Mouse (Mus musculus) heart, embryonic 14.5 days (tissue): Measurements from ENCODE around the gene Nfkbie. TPM values are rescaled to one million over a fixed set of nuclear protein-coding genes. Genes with fewer than 3 reads are reported as not detected.

Experiments
- ATAC-seq: fragments of 200-750 bp; cut with Nextera tagmentation; 2 replicates; pipeline ENCODE4 v1.8.0; 2017; ENCODE audit warnings: low read depth, moderate TSS enrichment; ENCODE audit not compliant: insufficient number of reproducible peaks, insufficient read depth, low FRiP score
- H3K27ac ChIP-seq, 2 experiments: fragments of 200-500 bp in 1 of 2; fragments of 300-500 bp in 1 of 2; sonication (generic) in 1 of 2; replicated peaks in 1 of 2; 2 replicates each; pipeline ENCODE4 v1.5.1; 2012 to 2014; ENCODE audit warnings: low read depth in 2 of 2, low read length in 2 of 2, control low read depth in 1 of 2, mild to moderate bottlenecking in 1 of 2, mixed read lengths in 1 of 2; ENCODE audit not compliant: control insufficient read depth in 1 of 2, insufficient read depth in 1 of 2
- H3K27me3 ChIP-seq: fragments of 300-500 bp; sonication (generic); 2 replicates; pipeline ENCODE4 v1.6.1; 2014; ENCODE audit warnings: mild to moderate bottlenecking, low read length, control low read depth; ENCODE audit not compliant: control insufficient read depth, insufficient read depth
- H3K36me3 ChIP-seq: fragments of 300-500 bp; sonication (generic); 2 replicates; pipeline ENCODE4 v1.6.1; 2014; ENCODE audit warnings: mild to moderate bottlenecking, control low read depth, low read length, mixed read lengths; ENCODE audit not compliant: control insufficient read depth, insufficient read depth
- H3K4me1 ChIP-seq, 2 experiments: fragments of 200-500 bp in 1 of 2; fragments of 300-500 bp in 1 of 2; sonication (generic) in 1 of 2; 2 replicates each; pipeline ENCODE4 v1.6.1; 2012 to 2014; ENCODE audit warnings: low read length in 2 of 2, control low read depth in 1 of 2, mixed read lengths in 1 of 2; ENCODE audit not compliant: control insufficient read depth in 2 of 2, insufficient read depth in 2 of 2
- H3K4me2 ChIP-seq: fragments of 300-500 bp; sonication (generic); 2 replicates; pipeline ENCODE4 v1.6.1; 2014; ENCODE audit warnings: mild to moderate bottlenecking, low read length
- H3K4me3 ChIP-seq, 2 experiments: fragments of 200-500 bp in 1 of 2; fragments of 300-500 bp in 1 of 2; sonication (generic) in 1 of 2; 2 replicates each; pipeline ENCODE4 v1.5.1; 2012 to 2014; ENCODE audit warnings: low read length in 2 of 2, mild to moderate bottlenecking in 2 of 2, control low read depth in 1 of 2, low read depth in 1 of 2, moderate library complexity in 1 of 2; ENCODE audit not compliant: control insufficient read depth in 1 of 2, insufficient read depth in 1 of 2
- H3K9ac ChIP-seq: fragments of 300-500 bp; sonication (generic); 2 replicates; pipeline ENCODE4 v1.6.1; 2014; ENCODE audit warnings: mild to moderate bottlenecking, low read length
- H3K9me3 ChIP-seq: fragments of 300-500 bp; sonication (generic); 2 replicates; pipeline ENCODE4 v1.6.1; 2016; ENCODE audit warnings: low read length, control low read depth; ENCODE audit not compliant: control insufficient read depth
- WGBS: fragments of 180-500 bp; shearing (Covaris S2); extraction: QIAGEN DNeasy Blood & Tissue Kit; methylation state at CpG from one replicate; pipeline ENCODE4 v1.1.7; 2014; 5-methylcytosine and 5-hydroxymethylcytosine counted together
- polyA plus RNA-seq: library from polyadenylated mRNA; unstranded; fragments of >200 nt; fragmentation: Nextera tagmentation; extraction: Ambion mirVana; gene quantifications from 2 replicates; pipeline ENCODE4 v1.2.1, GENCODE M21; 2014

The Nfkbie gene
- polyA plus RNA-seq, 1 experiment from 2014 or later: 2.9 TPM

DNA sequence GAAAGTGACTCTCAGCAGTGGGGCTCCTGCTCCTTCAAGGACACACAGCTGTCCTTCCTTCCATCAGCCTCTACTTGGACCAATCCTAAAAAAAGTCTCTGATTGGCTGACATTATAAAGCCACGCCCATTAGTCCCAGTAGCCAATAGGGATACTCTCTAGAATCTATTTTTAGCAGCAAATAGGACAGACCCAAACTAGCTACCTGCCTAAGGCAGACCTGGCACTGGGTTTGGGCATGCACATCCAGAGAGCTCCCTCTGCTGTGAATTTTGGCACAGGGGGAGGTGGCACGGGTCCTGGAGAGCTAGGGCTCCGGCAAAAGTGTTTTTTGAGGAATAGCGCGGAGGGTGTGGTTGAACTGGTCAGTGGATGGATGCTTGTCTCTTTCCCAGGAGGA, 28.9 kb upstream of the Nfkbie start:
- Histone ChIP-seq H3K27me3 (peaks cover 41% of the 10 kb centered on the region), H3K4me3 (no peak overlapping the region), H3K9me3 (no peaks in the 10 kb centered on the region), H3K36me3 (no peaks in the 10 kb centered on the region), H3K27ac (no peak overlapping the region), H3K4me1 (peaks cover 15 to 24% of the 10 kb centered on the region in 2 experiments), H3K4me2 (0 out of 2 replicates have a peak overlapping the region, but pooled peaks have one; percentile 21), H3K9ac (no peak overlapping the region)
- 19% methylated on average over 5 of the region's 5 CpGs for WGBS
- ATAC-seq: peak; percentile 30; the same call in 1 of the 2 replicates

DNA sequence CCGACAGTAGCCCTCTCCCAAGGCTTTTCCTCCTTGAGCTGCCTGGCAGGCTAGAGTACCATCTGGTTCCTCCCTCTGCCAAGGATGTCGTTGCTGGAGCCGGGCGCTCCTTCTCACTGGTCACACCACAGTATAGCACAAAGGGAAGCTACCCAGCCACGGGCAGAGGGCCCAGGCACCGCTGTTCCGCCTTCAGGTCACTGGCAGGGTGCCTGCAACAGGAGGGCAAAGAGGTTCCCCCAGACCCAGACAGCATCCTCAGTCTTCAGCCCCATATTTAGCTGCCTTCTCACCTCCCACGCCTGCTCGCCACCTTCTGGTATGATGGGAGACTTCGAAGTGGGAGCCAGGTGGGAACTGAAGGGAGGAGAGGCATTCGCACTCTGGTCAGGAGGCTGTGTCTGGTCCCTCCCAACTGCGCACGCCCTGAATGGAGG, 25.1 kb upstream of the Nfkbie start:
- peaks cover 2 to 7% of the 10 kb centered on the region in 2 experiments; a peak in 3 of 4 replicates for H3K4me1 ChIP-seq
- no peak overlapping the region for H3K9ac ChIP-seq
- H3K4me2 ChIP-seq: no peak overlapping the region
- H3K36me3 ChIP-seq: no peaks in the 10 kb centered on the region
- no peak overlapping the region for H3K27ac ChIP-seq
- ATAC-seq: no peak
- 40% methylated on average over 13 of the region's 13 CpGs for WGBS
- peaks cover 59% of the 10 kb centered on the region for H3K27me3 ChIP-seq
- no peak overlapping the region for H3K4me3 ChIP-seq
- no peaks in the 10 kb centered on the region for H3K9me3 ChIP-seq

GRCm38 (mm10) chr17:45532896-45533295, 22.6 kb upstream of the Nfkbie start:
- no peak overlapping the region for H3K4me2 ChIP-seq
- no peaks in the 10 kb centered on the region for H3K4me1 ChIP-seq
- no peak overlapping the region for H3K4me3 ChIP-seq
- peaks cover 77% of the 10 kb centered on the region for H3K27me3 ChIP-seq
- H3K9me3 ChIP-seq: no peaks in the 10 kb centered on the region
- no peak overlapping the region for H3K9ac ChIP-seq
- no peak overlapping the region for H3K27ac ChIP-seq
- ATAC-seq: no peak
- H3K36me3 ChIP-seq: no peaks in the 10 kb centered on the region
- WGBS: 45% methylated on average over 15 of the region's 15 CpGs

DNA sequence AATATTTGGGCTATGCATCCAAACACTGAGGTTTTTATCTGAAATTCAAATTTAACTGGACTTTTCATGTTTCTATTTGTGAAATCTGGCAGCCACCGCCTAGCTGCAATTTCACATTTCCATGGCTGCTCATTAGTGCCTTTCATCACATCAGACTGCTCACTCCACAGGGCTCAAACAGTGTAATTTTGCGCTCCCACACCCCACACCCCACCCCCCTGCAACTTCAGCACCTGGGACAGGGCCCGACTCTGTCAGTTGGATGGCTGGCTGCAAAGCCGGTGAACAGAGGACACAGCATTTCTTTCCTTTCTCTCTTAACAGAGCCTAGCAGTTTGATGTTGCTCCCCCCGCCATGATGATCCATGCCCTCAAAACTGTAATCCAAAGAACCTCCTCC, 19.2 kb upstream of the Nfkbie start:
- Histone ChIP-seq H3K9ac (no peak overlapping the region), H3K27me3 (peaks cover 85% of the 10 kb centered on the region), H3K9me3 (no peaks in the 10 kb centered on the region), H3K4me1 (no peaks in the 10 kb centered on the region), H3K4me3 (no peak overlapping the region), H3K4me2 (no peak overlapping the region), H3K27ac (no peak overlapping the region), H3K36me3 (no peaks in the 10 kb centered on the region)
- no peak for ATAC-seq
- WGBS: 15% methylated on average over 5 of the region's 5 CpGs

GRCm38 (mm10) chr17:45538394-45538793, 17.1 kb upstream of the Nfkbie start:
- no peak for ATAC-seq
- Histone ChIP-seq H3K9me3 (no peaks in the 10 kb centered on the region), H3K27ac (no peak overlapping the region), H3K4me2 (no peak overlapping the region), H3K36me3 (no peaks in the 10 kb centered on the region), H3K27me3 (peaks cover 89% of the 10 kb centered on the region), H3K9ac (no peak overlapping the region), H3K4me3 (no peak overlapping the region), H3K4me1 (no peaks in the 10 kb centered on the region)
- 50% methylated on average over 4 of the region's 4 CpGs for WGBS

GRCm38 (mm10) chr17:45539664-45540063, 15.8 kb upstream of the Nfkbie start:
- Histone ChIP-seq H3K27me3 (peaks cover 94% of the 10 kb centered on the region), H3K36me3 (no peaks in the 10 kb centered on the region), H3K27ac (no peak overlapping the region), H3K4me2 (no peak overlapping the region), H3K9ac (no peak overlapping the region), H3K9me3 (no peaks in the 10 kb centered on the region), H3K4me1 (peaks cover 0 to 5% of the 10 kb centered on the region in 2 experiments; a peak in 2 of 4 replicates), H3K4me3 (no peak overlapping the region)
- 64% methylated on average over 21 of the region's 21 CpGs for WGBS
- no peak for ATAC-seq

DNA sequence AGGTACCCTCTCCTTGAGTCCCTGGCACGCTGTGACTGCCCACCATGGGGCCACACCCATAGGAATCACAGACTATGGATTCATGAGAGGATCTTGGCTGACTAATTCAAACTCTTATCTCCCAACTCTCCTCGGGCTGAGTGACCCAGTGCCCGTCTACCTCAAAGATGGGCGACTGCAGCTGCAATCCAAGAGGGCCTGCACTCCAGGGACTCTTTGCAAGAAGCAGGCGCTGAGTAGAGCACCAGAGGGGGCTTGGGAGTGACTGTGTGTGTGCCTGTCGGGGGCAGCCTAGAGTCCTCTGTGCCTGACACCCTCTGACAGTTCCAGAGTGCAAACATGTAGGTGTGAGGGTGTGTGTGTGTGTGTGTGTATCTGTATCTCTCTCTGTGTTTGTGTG, 13.4 kb upstream of the Nfkbie start:
- Histone ChIP-seq H3K4me2 (no peak overlapping the region), H3K9me3 (no peaks in the 10 kb centered on the region), H3K27me3 (peaks cover 98% of the 10 kb centered on the region), H3K4me1 (peaks cover 0 to 14% of the 10 kb centered on the region in 2 experiments; a peak in 3 of 4 replicates), H3K36me3 (no peaks in the 10 kb centered on the region), H3K27ac (no peak overlapping the region), H3K9ac (no peak overlapping the region), H3K4me3 (no peak overlapping the region)
- ATAC-seq: no peak
- WGBS: 16% methylated on average over 6 of the region's 6 CpGs

DNA sequence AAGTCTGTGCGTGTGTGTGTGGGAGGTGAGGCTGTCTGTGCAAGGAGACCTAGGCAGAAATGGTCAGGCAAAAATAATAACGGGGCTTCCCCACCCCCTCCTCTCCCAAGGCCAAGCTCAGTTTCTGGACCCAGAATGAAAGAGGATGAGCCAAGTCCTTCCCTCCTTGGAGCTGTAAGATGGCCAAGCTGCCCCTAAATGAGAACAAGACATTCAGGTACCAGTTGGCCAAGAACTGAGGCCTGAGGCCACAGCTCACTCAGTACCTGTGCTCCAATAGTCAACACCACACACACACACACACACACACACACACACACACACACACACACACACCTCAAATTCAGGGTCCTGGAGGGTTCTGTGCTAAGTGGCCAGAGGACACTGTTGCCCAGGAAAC, 12.8 kb upstream of the Nfkbie start:
- Histone ChIP-seq H3K4me1 (peaks cover 0 to 14% of the 10 kb centered on the region in 2 experiments; a peak in 3 of 4 replicates), H3K36me3 (no peaks in the 10 kb centered on the region), H3K4me2 (no peak overlapping the region), H3K27me3 (peaks cover 99% of the 10 kb centered on the region), H3K9me3 (no peaks in the 10 kb centered on the region), H3K27ac (no peak overlapping the region), H3K4me3 (no peak overlapping the region), H3K9ac (no peak overlapping the region)
- WGBS: 67% methylated on average over 2 of the region's 2 CpGs
- ATAC-seq: no peak
